Mouse (Mus musculus) hindbrain, embryonic 12.5 days (tissue): ENCODE measurements around the gene Prkch. TPM values are rescaled to one million over a fixed set of nuclear protein-coding genes. Genes with fewer than 3 reads are reported as not detected.

Experiments
- ATAC-seq: fragments of 200-750 bp; cut with Nextera tagmentation; 2 replicates; pipeline ENCODE4 v1.8.0; 2017; ENCODE audit warnings: moderate TSS enrichment; ENCODE audit not compliant: low FRiP score
- H3K27ac ChIP-seq: fragments of 300-500 bp; sonication (generic); 2 replicates; pipeline ENCODE4 v1.5.1; 2016; ENCODE audit warnings: mild to moderate bottlenecking
- H3K27me3 ChIP-seq: fragments of 300-500 bp; sonication (generic); 2 replicates; pipeline ENCODE4 v1.6.1; 2016; ENCODE audit warnings: mild to moderate bottlenecking
- H3K36me3 ChIP-seq: fragments of 300-500 bp; sonication (generic); 2 replicates; pipeline ENCODE4 v1.6.1; 2016; ENCODE audit warnings: mild to moderate bottlenecking
- H3K4me1 ChIP-seq: fragments of 300-500 bp; sonication (generic); 2 replicates; pipeline ENCODE4 v1.6.1; 2016
- H3K4me2 ChIP-seq: fragments of 300-500 bp; sonication (generic); replicated peaks from 2 replicates; pipeline ENCODE4 v1.6.1; 2016; ENCODE audit warnings: mild to moderate bottlenecking
- H3K4me3 ChIP-seq: fragments of 300-500 bp; sonication (generic); 2 replicates; pipeline ENCODE4 v1.5.1; 2016; ENCODE audit warnings: mild to moderate bottlenecking
- H3K9ac ChIP-seq: fragments of 300-500 bp; sonication (generic); 2 replicates; pipeline ENCODE4 v1.6.1; 2016; ENCODE audit warnings: mild to moderate bottlenecking, moderate library complexity
- H3K9me3 ChIP-seq: fragments of 300-500 bp; sonication (generic); replicated peaks from 2 replicates; pipeline ENCODE4 v1.6.1; 2016; ENCODE audit warnings: mild to moderate bottlenecking
- WGBS: fragments of 180-500 bp; shearing (Covaris S2); methylation state at CpG from one replicate; pipeline ENCODE4 v1.1.7; 2016; 5-methylcytosine and 5-hydroxymethylcytosine counted together
- polyA plus RNA-seq: library from polyadenylated mRNA; unstranded; fragments of >200 nt; fragmentation: Nextera tagmentation; extraction: Ambion mirVana; gene quantifications from 2 replicates; pipeline ENCODE4 v1.2.1, GENCODE M21; 2016

The Prkch gene
- polyA plus RNA-seq, 1 experiment from 2014 or later: 11.0 TPM

DNA sequence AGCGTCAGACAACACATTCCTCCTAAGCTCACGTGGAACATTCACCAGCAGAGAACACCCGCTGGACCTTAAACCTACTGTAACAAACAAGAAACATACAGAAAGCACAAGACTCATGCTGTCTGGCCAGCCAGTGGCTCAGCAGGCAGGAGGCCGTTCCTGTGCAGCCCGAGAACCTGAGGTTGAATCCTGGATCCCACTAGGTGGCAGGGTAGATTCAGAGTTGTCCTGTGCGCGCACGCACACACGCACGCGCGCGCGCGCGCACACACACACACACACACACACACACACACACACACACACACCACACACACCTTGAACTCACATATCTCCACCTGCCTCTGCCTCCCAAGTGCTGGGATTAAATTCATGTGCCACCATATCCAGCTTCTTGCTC lies 110.5 kb downstream of the Prkch start:
- no peaks in the 10 kb centered on the region for H3K27me3 ChIP-seq
- no peak overlapping the region for H3K9ac ChIP-seq
- H3K27ac ChIP-seq: no peak overlapping the region
- no peak for ATAC-seq
- no peaks in the 10 kb centered on the region for H3K9me3 ChIP-seq
- WGBS: 72% methylated on average over 16 of the region's 16 CpGs
- peaks cover 11% of the 10 kb centered on the region for H3K4me1 ChIP-seq
- H3K4me2 ChIP-seq: no peak overlapping the region
- no peaks in the 10 kb centered on the region for H3K36me3 ChIP-seq
- H3K4me3 ChIP-seq: no peak overlapping the region

- Histone ChIP-seq H3K36me3 (no peaks in the 10 kb centered on the region), H3K27ac (no peak overlapping the region), H3K4me2 (no peak overlapping the region), H3K4me3 (no peak overlapping the region), H3K9ac (no peak overlapping the region), H3K27me3 (no peaks in the 10 kb centered on the region), H3K9me3 (no peaks in the 10 kb centered on the region), H3K4me1 (peaks cover 11% of the 10 kb centered on the region)
- ATAC-seq: no peak
- 85% methylated on average over 4 of the region's 4 CpGs for WGBS
These were observed 111.5 kb downstream of the Prkch start for GRCm38 (mm10) chr12:73696084-73696483.

GRCm38 (mm10) chr12:73696946-73697345 lies 112.3 kb downstream of the Prkch start:
- Histone ChIP-seq H3K9ac (no peak overlapping the region), H3K27ac (no peak overlapping the region), H3K27me3 (no peaks in the 10 kb centered on the region), H3K4me3 (no peak overlapping the region), H3K36me3 (no peaks in the 10 kb centered on the region), H3K9me3 (no peaks in the 10 kb centered on the region), H3K4me1 (peaks cover 11% of the 10 kb centered on the region), H3K4me2 (no peak overlapping the region)
- no peak for ATAC-seq
- WGBS: 79% methylated on average over 4 of the region's 4 CpGs

- no peak for ATAC-seq
- Histone ChIP-seq H3K4me1 (peaks cover 11% of the 10 kb centered on the region), H3K27me3 (no peaks in the 10 kb centered on the region), H3K36me3 (no peaks in the 10 kb centered on the region), H3K9ac (no peak overlapping the region), H3K9me3 (no peaks in the 10 kb centered on the region), H3K4me2 (no peak overlapping the region), H3K4me3 (no peak overlapping the region), H3K27ac (no peak overlapping the region)
- WGBS: 87% methylated on average over 5 of the region's 5 CpGs
These were observed 113.8 kb downstream of the Prkch start for GRCm38 (mm10) chr12:73698436-73698835.

DNA sequence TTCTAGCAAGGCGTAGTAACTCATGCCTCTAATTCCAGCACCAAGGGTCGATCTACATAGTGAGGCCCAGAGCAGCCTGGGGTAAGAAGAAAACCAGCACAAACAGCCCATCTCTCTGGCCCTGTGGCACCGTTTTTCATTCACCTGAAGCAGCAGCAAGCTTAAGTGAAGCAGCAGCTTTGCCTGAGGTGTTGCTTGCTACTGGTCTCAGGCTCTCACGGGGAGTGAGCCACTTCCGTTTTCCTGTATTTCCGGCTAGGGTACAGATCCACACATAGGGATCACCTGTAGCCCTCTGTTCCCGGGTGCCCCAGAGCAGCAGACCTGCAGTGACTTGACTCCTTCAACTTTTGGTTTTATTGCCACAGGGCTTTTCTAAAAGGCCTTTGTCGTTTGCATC lies 114.2 kb downstream of the Prkch start:
- no peaks in the 10 kb centered on the region for H3K27me3 ChIP-seq
- no peak overlapping the region for H3K4me3 ChIP-seq
- no peaks in the 10 kb centered on the region for H3K36me3 ChIP-seq
- 77% methylated on average over 8 of the region's 8 CpGs for WGBS
- no peak for ATAC-seq
- H3K4me1 ChIP-seq: peaks cover 11% of the 10 kb centered on the region
- no peaks in the 10 kb centered on the region for H3K9me3 ChIP-seq
- H3K9ac ChIP-seq: no peak overlapping the region
- no peak overlapping the region for H3K27ac ChIP-seq
- no peak overlapping the region for H3K4me2 ChIP-seq

DNA sequence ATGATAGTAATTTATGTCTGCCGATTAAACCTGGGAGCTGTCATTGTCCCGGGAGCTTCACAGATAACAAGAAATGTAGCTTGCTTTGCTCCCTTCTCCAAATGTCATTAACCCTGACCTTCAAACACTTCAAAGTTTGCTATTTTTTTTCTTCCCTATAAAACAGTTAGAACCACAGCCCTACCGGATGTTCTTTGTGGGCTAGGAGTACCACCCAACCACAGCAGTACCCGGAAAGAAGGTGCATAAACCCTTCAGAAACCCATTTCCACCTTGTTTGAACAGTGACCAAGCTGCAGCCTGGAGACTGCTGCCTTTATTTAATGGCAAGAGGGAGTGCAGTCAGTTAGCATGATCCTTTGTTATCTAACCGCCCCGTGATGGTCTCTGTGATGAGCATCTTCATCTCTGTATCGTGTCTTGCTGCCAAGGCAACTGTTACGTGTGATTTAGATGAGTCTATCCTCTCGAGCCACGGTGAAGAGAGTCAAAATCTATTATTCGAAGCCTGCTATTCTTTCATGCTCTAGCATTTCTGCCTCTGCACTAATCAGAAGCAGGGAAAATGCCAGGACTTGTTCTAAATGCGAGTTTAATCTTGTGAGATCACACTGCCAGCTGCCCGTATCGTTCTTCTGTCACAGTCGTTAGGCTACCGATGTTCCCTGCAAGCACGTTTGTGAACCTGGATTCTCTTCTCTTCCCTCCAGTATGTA lies 115.0 kb downstream of the Prkch start:
- no peak overlapping the region for H3K4me3 ChIP-seq
- no peak overlapping the region for H3K9ac ChIP-seq
- H3K27ac ChIP-seq: 0 out of 2 replicates have a peak overlapping the region, but pooled peaks have one; percentile 23
- no peaks in the 10 kb centered on the region for H3K36me3 ChIP-seq
- no peaks in the 10 kb centered on the region for H3K27me3 ChIP-seq
- no peak overlapping the region for H3K4me2 ChIP-seq
- WGBS: 75% methylated on average over 17 of the region's 17 CpGs
- no peak for ATAC-seq
- peaks cover 11% of the 10 kb centered on the region for H3K4me1 ChIP-seq
- no peaks in the 10 kb centered on the region for H3K9me3 ChIP-seq

DNA sequence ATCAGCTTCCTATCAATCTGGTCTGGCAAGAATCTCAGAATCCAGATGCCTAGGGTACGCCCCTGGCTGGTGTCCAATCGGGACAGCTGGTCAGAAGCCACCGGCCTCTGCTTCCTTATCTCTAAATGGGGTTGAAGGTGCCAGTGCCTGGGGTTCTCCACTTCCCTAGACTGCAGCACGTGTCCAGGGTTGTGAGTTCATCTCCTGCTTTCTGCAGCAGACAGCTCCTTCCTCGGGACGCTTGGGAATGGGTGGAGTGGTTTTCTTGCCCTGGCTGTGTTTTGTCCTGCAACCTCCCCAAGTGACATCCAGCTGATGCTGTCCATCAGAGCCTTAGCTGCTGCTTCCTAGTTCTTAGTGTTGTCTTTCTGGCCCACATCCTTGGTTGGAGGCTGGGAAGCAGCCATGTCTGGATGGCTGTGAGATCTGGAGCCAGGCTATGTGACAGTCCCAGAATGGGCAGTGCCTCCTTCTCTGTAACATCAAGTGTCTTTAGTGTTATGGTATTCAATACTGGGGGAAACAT lies 116.0 kb downstream of the Prkch start:
- H3K27ac ChIP-seq: no peak overlapping the region
- WGBS: 79% methylated on average over 6 of the region's 6 CpGs
- H3K9ac ChIP-seq: no peak overlapping the region
- no peaks in the 10 kb centered on the region for H3K9me3 ChIP-seq
- no peak overlapping the region for H3K4me3 ChIP-seq
- no peak for ATAC-seq
- no peak overlapping the region for H3K4me2 ChIP-seq
- H3K27me3 ChIP-seq: no peaks in the 10 kb centered on the region
- H3K36me3 ChIP-seq: no peaks in the 10 kb centered on the region
- peaks cover 11% of the 10 kb centered on the region for H3K4me1 ChIP-seq

GRCm38 (mm10) chr12:73701999-73702398 lies 117.4 kb downstream of the Prkch start:
- no peak overlapping the region for H3K27ac ChIP-seq
- H3K36me3 ChIP-seq: no peaks in the 10 kb centered on the region
- no peak overlapping the region for H3K4me2 ChIP-seq
- H3K4me1 ChIP-seq: peaks cover 11% of the 10 kb centered on the region
- no peaks in the 10 kb centered on the region for H3K27me3 ChIP-seq
- no peak overlapping the region for H3K4me3 ChIP-seq
- H3K9me3 ChIP-seq: no peaks in the 10 kb centered on the region
- H3K9ac ChIP-seq: no peak overlapping the region
- WGBS: 88% methylated on average over 3 of the region's 3 CpGs
- ATAC-seq: no peak

DNA sequence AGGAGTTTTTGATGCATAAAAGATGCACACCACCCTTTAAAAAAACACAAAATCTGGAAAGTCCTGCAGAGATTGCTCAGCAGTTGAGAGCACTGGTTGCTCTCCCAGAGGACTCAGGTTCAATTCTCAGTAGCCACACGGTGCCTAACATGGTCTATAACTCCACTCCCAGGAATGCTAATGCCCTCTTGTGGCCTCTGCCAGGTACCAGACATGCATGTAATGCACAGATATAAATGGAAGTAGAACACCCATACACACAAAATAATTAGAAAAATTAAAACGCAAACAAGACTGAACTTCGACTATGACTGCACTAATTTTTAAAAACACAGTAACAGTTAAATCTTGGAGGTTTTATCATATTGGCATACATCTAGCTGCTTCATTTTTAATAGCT lies 119.8 kb downstream of the Prkch start:
- peaks cover 7% of the 10 kb centered on the region; the same call in 1 of the 2 replicates for H3K4me1 ChIP-seq
- no peaks in the 10 kb centered on the region for H3K9me3 ChIP-seq
- no peak for ATAC-seq
- H3K9ac ChIP-seq: no peak overlapping the region
- H3K4me3 ChIP-seq: no peak overlapping the region
- H3K36me3 ChIP-seq: no peaks in the 10 kb centered on the region
- WGBS: 87% methylated on average over 3 of the region's 3 CpGs
- H3K27ac ChIP-seq: no peak overlapping the region
- no peak overlapping the region for H3K4me2 ChIP-seq
- H3K27me3 ChIP-seq: 0 out of 2 replicates have a peak, but pooled peaks cover 5% of the 10 kb centered on the region

- Histone ChIP-seq H3K9me3 (no peaks in the 10 kb centered on the region), H3K27ac (no peak overlapping the region), H3K4me2 (no peak overlapping the region), H3K36me3 (no peaks in the 10 kb centered on the region), H3K4me3 (no peak overlapping the region), H3K4me1 (0 out of 2 replicates have a peak, but pooled peaks cover 2% of the 10 kb centered on the region), H3K27me3 (peaks cover 5% of the 10 kb centered on the region; the same call in 1 of the 2 replicates), H3K9ac (no peak overlapping the region)
- ATAC-seq: no peak
- 50% methylated on average over 7 of the region's 7 CpGs for WGBS
These were observed 120.6 kb downstream of the Prkch start for GRCm38 (mm10) chr12:73705097-73705690.

DNA sequence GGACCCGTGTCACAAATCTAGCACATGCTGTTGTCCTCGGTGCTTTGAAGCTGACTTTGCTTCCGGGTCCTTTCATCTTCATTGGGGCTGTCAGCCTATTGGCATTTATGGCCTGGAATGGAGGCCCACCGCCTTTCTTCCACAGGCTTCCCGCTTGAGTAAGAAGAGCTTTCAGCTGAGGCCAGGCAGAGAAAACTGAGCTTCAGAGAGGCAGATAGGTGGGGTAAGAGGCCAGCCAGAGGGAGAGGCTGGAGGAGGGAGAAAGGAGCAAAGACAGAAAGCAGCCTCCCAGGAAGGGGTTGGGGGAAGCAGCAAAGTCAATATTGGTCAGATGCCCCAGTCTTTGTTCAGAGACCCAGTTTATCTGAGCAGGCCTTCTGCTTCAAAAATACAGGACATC lies 123.9 kb downstream of the Prkch start:
- H3K27me3 ChIP-seq: peaks cover 8% of the 10 kb centered on the region; the same call in 1 of the 2 replicates
- H3K9ac ChIP-seq: no peak overlapping the region
- no peak overlapping the region for H3K4me3 ChIP-seq
- no peak overlapping the region for H3K4me2 ChIP-seq
- no peak overlapping the region for H3K27ac ChIP-seq
- H3K36me3 ChIP-seq: no peaks in the 10 kb centered on the region
- peaks cover 5% of the 10 kb centered on the region; the same call in 1 of the 2 replicates for H3K4me1 ChIP-seq
- H3K9me3 ChIP-seq: no peaks in the 10 kb centered on the region
- ATAC-seq: no peak
- 54% methylated on average over 5 of the region's 5 CpGs for WGBS

- Histone ChIP-seq H3K9ac (no peak overlapping the region), H3K27ac (no peak overlapping the region), H3K4me2 (no peak overlapping the region), H3K9me3 (no peaks in the 10 kb centered on the region), H3K4me3 (no peak overlapping the region), H3K27me3 (peaks cover 8% of the 10 kb centered on the region; the same call in 1 of the 2 replicates), H3K36me3 (no peaks in the 10 kb centered on the region), H3K4me1 (peaks cover 5% of the 10 kb centered on the region; the same call in 1 of the 2 replicates)
- 0 out of 2 replicates have a peak, but pooled peaks have one; percentile 39 for ATAC-seq
- WGBS: 33% methylated on average over 8 of the region's 8 CpGs
These were observed 124.3 kb downstream of the Prkch start for GRCm38 (mm10) chr12:73708920-73709319.
